Mouse (Mus musculus): ENCODE results near the gene Rit1.
"Not testable (repeated sequence)": the region's sequence is repeated elsewhere in the genome, so short reads cannot be mapped to it uniquely, and the experiment has no call there.

Rit1 gene

DNA sequence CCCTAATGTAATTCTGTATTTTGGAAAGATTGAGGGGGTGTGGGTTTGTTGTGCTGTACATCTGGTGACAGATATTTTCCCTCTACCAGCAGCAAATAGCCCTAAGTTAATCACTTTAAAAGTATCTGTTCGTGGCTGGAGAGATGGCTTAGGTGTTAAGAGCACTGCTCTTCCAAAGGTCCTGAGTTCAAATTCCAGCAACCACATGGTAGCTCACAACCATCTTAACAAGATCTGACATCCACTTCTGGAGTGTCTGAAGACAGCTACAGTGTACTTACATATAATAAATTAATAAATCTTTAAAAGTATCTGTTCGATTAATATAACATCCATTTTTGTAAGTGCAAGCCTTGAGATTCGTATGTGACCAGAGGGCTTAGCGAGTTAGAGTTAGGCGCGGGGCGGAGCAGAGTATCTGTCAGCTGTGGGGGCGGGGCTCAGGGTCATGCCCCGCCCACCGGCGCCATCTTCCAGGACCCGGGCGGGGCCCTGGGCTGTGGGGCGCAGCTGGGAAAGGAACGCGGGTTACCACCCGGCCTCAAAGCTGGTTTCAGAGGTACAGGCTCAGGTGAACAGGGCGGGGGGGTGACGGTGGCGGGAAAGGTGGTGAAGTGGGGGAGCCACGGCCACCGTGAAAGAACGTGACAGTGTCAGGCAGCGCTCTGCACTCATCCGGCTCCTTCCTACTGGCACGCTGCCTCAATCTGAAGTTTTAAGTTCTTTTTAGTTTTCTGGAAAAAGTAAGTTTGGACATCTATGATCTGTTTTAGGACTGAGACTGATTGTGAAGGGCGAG, at the start of gene Rit1:
Gene Rit1, plus strand, starts transcription at position 440 of the 799 bp plus-strand sequence.
- DNase-seq (ENCODE audit: low spot score): peak; percentile 83

DNA sequence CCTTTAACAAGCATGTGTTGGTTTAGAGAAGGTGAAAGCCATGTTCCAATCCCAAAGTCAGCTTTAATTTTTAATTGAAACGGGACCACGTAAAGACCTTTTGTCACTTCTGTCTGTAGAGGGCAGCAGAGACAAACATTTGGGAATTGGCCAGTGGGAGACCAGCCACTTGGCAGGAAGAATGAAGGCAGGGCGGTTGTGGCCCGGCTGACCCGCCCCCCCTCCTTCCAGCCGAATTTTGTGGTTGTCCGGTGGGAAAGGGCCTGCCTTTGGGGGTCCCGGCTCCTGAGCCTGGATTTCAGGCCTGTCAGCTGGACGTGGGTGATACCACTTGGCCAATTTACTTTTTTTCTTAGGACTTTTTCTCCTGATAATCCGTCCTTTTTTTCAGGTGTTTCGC, 39.2 kb upstream of the Rit1 start:
- DNase-seq (ENCODE audit: low spot score): peak; percentile 95

DNA sequence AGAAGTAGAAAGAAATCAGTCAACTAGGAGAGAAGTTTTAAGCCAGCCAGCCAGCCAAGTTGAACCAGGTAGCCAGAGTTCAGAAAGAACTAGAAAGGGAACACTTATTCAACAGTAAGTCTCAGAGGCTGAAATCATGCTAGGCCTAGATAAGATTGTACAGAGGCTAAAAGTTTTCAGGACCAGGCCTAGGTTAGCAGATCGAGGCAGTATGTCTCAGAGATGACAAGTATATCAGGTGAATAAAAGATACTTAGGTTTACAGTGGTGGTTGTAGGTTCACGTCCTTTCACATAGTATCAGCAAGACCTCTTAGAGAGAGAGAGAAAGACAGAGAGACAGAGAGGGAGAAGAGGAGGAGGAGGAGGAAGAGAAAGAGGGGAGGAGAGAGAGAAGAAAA, 32.8 kb upstream of the Rit1 start:
- DNase-seq (ENCODE audit: low spot score): no peak

DNA sequence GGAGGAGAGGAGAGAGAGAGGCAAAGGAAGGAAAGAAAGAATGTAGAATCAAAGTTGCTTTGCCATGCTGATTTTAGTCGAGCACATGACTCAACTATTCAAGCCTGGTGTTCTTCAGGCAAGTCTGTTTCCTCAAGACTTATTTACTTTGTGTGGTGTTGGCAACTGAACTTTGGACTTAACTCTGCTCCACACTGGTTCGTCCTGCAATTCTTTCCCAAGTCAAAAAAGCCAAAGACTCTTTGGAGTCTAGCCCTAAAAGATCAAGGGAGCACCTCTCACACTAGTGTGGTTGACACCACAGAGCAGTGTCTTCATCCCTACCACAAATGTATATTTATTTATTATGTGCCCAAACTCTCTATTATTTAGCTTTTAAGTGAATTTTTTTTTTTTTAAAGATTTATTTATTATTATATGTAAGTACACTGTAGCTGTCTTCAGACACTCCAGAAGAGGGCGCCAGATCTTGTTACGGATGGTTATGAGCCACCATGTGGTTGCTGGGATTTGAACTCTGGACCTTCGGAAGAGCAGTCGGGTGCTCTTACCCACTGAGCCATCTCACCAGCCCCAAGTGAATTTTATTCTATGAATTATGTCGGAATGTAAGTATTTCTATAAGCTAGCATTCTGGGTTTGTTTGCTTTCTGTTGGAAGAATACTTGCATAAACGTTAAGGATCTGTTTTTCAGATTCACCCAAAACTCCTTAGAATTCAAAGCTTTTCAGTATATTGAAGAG, 32.2 kb upstream of the Rit1 start:
- DNase-seq (ENCODE audit: low spot score): no peak

DNA sequence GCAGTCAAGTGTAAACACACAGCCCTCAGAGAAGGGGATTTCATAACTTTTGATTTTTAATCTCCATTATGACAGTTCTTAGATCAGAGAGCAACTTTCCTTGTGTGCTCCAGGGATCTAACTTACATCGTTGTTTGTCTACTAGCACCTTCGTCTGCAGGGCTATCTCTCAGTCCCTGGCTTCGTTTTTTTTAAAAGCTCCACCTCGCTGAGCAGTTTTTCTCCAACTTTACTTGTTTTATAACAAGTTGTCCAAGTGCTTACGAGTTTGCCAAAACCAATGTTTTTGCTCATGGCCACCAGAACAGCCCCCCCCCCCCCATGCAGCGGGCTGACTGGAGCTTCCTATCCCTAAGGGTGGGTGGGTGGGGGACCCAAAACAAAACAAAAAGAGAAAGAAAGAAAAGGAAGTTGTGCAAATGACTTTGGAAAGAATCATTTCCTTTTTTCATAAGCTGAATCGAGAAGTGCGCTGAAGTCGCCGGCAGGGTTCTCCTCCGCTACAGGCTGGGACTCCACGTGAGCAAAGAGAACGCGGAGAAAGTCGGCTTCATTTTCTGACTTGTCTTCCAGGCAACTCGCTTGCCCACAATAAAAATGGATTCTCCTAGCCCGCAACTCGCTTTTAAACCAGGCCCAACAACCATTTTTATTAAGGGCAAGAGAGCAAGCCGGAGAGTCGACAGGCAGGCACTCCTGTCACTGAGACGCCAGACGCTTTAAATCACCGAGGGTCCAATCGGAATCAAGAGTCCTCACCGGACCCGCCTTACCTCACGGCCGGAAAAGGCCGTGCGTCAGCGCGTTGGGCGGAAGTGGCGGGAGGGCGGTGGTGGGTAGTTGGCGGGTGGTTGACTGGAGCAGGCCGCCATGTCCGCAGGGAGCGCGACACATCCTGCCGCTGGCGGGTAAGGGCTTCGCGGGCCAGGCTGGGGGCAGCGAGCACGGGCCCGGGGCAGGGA, 31.4 kb upstream of the Rit1 start, which contains the start of gene Khdc4:
Gene Khdc4, plus strand, starts transcription at position 824 of the 962 bp plus-strand sequence.
- peak; percentile 99 for DNase-seq (ENCODE audit: low spot score)

DNA sequence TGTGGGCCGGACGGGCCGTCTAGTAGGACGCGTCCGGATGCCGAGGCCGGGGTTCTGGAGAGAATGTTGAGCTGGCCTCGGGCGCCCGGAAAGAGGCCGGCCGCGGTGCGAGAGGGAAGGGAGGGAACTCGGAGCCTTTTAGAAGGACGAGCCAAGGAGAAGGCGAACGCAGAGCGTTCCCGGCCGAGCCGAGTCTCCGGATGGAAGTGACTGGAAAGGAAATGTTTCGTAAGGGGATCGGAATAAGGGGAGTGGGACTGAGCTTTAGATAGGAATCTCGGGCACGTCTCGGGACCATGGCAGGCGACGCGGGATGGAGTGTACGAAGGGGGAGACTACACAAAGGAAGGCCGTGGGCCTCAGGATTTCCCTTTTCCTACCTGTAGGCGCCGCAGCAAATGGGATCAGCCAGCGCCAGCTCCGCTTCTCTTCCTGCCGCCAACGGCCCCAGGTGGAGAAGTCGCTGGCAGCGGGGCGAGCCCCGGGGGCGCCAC, 30.6 kb upstream of the Rit1 start:
- DNase-seq (ENCODE audit: low spot score): peak; percentile 76

DNA sequence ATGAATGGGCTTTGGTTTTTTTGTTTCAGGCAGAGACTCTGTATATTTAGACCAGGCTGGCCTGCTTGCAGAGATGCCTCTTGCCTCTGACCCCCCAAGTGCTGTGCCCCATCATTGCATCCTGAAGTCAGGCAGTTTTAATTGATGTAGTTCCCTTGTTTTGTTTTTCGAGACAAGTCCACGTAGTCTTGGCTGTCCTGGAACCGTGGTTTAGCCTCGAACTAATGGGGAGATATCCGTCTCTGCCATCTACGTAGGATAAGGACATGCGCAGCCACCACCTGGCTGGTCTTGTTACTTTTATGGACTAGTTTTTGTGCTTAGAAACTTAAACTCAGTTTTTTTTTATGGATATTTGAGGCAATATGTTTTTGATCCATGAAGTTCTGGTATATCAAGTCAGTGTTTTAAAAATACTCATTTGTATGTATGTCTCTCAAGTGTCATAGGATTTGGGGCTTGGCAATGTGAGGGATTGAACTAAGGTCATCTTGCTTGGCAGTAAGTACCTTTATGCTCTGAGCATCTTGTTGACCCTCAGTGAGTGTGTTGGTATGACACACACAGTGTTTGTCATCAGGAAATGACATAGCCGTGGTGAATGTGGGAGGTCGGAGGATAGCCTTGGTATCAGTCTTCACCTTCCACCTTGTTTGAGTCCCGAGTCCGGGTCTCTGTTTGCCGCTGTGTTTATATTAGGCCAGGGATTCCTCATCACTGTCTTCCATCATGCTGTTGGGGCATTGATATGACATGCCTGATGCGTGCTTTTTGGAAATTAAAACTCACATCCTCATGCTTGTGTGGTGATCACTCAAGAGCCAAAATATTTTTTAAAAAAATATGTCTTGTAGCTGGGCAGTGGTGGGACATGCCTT, 29.7 kb upstream of the Rit1 start:
- no peak for DNase-seq (ENCODE audit: low spot score)

DNA sequence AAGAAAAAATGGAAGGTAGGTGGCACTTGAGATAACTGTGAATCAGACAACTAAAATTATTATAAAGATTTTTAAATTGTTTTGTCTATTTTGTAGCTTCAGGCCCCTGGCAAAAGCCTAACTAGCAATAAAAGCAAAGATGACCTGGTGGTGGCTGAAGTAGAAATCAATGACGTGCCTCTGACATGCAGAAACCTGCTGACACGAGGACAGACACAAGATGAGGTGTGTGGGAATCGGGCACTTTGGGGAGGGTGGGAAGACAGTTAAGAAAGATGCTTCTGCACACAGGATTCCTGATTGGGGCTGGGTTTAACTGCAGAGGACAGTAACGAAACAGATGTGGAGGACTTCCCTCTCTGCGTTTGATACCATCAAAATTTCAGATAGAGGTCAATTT, 27.6 kb upstream of the Rit1 start:
- no peak for DNase-seq (ENCODE audit: low spot score)

DNA sequence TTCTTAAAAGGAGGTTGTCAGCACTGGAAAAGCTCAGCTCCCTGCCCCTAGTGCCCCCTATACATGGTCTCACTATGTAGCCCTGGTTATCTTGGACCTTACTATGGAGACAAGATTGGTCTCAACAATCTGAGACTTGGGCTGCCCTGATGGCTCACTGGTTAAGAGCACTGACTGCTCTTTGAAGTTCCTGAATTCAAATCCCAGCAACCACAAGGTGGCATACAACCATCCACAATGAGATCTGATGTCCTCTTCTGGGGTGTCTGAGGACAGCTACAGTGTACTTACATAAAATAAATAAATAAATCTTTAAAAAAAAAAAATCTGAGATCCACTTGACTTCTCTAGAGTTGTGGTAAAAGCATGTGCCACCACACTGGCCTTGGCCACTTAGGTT, 21.1 kb upstream of the Rit1 start:
- no peak for DNase-seq (ENCODE audit: low spot score)

DNA sequence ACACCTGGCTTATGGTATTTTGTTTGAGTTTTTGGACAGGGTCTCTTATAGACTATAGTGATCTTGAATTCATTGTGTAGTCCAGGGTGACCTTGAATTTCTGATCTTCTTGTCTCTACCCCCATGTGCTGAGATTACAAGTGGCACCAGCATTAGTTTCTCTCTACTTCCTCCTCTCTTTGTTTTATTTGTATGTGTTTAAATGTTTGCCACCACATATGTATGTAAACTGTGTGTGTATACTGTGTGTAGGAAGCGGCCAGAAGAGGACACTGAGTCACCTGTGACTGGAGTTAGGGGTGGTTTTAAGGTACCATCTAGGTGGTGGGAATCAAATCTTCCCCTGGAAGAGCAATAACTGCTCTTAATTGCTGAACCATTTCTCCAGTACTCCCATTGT, 18.6 kb upstream of the Rit1 start:
- no peak for DNase-seq (ENCODE audit: low spot score)

DNA sequence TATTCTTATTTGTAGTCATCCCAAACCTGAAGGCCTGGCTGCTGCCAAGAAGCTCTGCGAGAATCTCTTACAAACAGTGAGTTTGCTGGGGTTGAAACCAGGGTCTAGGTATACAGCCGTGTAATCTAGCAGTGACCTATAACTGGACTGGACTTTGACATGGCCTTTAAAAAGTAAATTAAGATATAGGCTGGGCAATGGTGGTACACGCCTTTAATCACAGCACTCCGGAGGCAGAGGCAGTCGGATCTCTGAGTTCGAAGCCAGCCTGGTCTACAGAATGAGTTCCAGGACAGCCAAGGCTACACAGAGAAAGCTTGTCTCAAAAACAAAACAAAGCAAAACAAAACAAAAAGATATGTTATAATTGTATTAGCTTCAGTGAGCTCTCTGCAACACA, 17.8 kb upstream of the Rit1 start:
- DNase-seq (ENCODE audit: low spot score): no peak

DNA sequence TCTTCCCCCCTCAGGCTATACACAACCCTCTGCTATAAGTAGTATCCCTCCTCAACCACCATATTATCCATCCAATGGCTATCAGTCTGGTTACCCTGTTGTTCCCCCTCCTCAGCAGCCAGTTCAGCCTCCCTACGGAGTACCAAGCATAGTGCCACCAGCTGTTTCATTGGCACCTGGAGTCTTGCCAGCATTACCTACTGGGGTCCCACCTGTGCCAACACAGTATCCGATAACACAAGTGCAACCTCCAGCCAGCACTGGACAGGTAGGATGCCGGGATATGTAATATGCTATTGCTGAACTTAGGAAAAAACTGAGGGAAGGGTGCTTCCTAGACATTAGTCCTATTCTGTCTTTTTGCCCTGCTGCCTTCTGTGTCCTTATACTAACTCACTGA, 16.4 kb upstream of the Rit1 start:
- no peak for DNase-seq (ENCODE audit: low spot score)

DNA sequence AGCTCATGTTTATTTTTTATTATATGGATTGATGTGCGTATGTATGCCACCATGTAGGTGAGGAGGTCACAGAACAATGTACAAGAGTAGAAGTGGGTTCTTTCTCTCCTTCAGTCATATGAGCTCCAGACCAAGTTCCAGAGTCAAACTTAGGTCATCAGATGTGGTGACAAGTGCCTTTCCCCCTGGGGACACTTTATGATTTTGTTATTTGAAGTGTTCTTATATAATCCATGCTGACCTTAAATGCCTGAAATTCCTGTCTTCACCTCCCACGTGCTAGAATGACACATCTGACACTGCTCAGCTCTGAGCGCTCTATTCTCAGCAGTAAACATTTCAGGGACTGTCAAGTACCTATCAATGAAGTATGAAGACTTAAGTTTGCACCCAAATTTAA, 15.4 kb upstream of the Rit1 start:
- no peak for DNase-seq (ENCODE audit: low spot score)

DNA sequence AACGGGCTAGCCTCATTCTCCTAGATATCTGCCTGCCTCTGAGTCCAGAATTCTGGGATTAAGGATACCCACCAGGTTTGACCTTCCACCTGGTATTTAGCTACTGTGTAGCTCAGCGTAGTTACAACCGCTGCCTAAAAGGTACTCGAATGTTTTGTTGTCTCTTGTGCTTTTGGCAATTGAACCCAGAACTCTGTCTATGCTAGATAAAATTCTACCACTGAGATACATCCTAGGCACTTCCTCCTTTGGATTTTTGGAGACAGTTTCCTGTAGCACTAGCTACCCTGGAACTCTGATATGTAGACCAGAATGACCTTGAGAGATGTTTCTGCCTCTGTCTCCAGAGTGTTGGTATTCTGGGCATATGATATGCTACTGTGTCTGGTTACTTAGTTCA, 2.9 kb upstream of the Rit1 start:
- no peak for DNase-seq (ENCODE audit: low spot score)

DNA sequence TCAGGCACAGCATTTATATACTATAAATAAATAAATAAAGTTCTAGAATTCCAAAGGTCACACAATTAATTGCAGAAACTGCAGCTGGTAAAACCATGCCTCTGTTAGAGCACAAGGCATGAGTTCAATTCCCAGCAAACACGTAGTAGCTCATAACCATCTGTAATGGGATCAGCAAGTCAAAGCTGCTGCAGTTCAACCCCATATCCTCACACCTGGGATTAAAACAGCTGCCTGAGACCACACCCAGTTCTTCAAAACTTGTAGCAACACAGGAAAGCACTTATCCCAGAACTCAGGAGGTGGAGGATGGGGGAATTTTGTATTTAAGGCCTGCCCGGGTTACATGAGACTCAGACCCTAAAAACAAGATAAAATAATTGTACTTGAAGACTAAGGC, 1.9 kb upstream of the Rit1 start:
- no peak for DNase-seq (ENCODE audit: low spot score)

DNA sequence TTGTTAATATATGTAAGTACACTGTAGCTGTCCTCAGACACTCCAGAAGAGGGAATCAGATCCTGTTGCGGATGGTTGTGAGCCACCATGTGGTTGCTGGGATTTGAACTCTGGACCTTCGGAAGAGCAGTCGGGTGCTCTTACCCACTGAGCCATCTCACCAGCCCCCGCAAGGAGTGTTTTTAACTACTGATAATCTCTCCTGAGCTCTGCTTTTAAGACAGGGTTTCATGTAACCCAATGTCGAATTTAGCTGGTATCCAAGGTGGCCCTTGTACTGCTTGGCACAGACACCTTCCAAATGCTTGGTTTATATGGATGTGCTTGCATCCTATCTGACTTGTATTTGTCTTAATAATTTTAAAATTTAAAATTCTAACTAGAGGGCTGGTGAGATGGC, 922 bp upstream of the Rit1 start:
- not testable (repeated sequence) for DNase-seq (ENCODE audit: low spot score)

DNA sequence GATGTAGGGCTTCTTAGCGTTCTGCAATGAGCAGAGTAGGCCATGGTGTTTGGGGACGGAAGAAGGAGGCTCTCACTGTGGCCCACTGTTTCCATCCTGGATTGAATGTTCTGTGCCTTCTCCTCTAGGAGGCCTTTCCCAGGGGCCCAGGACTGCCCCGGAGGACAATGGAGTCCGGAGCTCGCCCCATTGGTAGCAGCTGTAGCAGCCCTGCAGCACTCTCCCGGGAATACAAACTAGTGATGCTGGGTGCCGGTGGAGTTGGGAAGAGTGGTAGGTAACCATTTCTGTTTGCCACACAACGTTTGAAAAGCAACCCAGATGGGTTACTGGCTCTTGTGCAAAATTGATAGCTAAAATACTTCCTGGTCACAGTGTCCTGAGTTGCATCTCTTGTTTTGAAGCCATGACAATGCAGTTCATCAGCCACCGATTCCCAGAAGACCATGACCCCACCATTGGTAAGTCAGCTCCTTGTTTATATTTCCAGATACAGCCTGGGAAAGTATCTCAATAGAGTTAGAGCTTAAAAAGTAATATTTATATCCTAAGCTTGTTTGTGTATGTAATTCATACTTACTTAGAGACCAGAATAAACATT, 660 bp downstream of the Rit1 start:
- DNase-seq (ENCODE audit: low spot score): peak; percentile 45

DNA sequence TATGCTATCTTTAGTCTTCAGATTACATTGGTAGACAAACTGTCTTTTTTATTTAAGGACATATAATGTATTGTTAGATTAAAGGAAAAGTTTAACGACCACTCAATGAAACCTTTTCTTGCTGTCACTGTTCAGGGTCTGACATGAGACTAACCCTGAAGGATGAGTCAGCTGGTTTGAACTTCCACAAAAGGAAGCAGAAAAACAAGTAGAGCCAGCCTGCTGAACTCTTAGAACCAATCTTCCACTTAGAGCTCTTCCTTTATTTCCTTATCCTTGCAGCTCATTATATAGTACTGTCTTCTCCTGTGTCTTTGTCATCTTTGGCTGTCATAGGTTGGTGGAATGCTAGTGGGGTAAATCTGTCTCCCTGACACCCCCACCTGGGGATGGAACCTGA, 1.2 kb downstream of the Rit1 start:
- DNase-seq (ENCODE audit: low spot score): no peak

DNA sequence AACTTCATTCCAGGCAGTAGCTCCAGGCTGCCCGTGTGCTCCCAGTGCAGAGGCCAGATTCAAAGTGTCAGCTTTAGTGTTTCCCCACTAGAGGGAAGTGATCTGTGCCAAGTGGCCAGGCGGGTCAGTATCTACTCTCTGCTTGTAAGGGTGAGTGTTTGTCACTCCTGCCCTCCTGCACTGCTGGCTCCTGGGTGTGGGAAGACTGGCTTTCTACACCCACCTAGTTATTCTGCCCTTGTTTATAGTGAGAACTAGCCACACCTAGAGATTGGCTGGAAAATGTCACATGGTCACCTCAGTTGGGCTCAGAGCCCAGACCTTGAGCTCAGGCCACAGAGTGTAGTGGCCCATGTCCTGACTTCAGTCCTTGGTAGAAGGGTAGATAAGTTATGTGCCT, 2.5 kb downstream of the Rit1 start:
- DNase-seq (ENCODE audit: low spot score): no peak

DNA sequence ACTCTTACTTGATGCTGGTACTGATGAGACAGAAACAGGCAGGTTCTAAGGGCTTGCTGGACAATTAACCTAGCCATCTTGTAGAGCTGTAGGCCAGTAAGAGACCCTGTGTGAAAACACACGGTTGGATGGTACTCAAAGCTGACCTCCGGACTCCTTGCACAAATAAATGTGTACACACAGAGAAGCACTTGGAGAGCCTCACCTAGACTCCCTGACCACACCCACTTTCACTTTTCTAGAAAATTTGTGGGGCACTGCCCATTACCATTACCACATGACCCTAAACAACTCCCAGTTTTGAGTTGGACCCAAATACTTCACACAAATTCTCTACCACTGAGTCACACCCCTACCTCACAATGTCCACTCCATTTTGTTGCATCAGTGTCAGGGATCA, 19.9 kb downstream of the Rit1 start:
- DNase-seq (ENCODE audit: low spot score): no peak

DNA sequence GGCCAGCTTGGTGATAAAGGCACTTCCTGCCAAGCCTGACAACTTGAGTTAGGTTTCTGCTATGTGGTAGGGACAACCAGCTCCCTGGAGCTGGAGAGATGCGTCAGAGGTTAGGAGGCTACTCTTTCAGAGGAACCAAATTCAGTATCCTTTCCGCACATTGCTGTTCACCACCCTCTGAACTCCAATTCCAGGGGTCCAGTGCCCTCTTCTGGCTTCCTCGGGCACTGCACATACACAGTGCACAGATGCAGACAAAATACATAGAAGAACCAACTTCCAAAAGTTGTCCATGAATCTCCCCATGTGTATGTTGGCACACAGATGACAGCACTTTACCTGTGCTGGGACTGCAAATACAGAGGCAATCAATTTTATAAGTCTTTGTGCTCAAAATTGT, 22.0 kb downstream of the Rit1 start:
- DNase-seq (ENCODE audit: low spot score): peak; percentile 48
